Mouse (Mus musculus) hindbrain, embryonic 15.5 days (tissue): ENCODE data around the gene Lrrc8d. TPM values are rescaled to one million over a fixed set of nuclear protein-coding genes. Genes with fewer than 3 reads are reported as not detected.
"Not testable (repeated sequence)": the region's sequence is repeated elsewhere in the genome, so short reads cannot be mapped to it uniquely, and the experiment has no call there.

ENCODE experiments used
- ATAC-seq: fragments of 200-750 bp; cut with Nextera tagmentation; 2 replicates; pipeline ENCODE4 v1.8.0; 2017; ENCODE audit warnings: low read depth, moderate number of reproducible peaks, moderate TSS enrichment; ENCODE audit not compliant: low FRiP score
- H3K27ac ChIP-seq: fragments of 300-500 bp; sonication (generic); replicated peaks from 2 replicates; pipeline ENCODE4 v1.5.1; 2015; ENCODE audit warnings: mild to moderate bottlenecking, inconsistent platforms
- H3K27me3 ChIP-seq: fragments of 300-500 bp; sonication (generic); 2 replicates; pipeline ENCODE4 v1.6.1; 2015; ENCODE audit warnings: control low read depth, inconsistent platforms
- H3K36me3 ChIP-seq: fragments of 300-500 bp; sonication (generic); 2 replicates; pipeline ENCODE4 v1.6.1; 2015; ENCODE audit warnings: control low read depth, inconsistent platforms
- H3K4me1 ChIP-seq: fragments of 300-500 bp; sonication (generic); replicated peaks from 2 replicates; pipeline ENCODE4 v1.6.1; 2015; ENCODE audit warnings: control low read depth, inconsistent platforms
- H3K4me2 ChIP-seq: fragments of 300-500 bp; sonication (generic); 2 replicates; pipeline ENCODE4 v1.6.1; 2015; ENCODE audit warnings: moderate library complexity, mild to moderate bottlenecking, inconsistent platforms
- H3K4me3 ChIP-seq: fragments of 300-500 bp; sonication (generic); 2 replicates; pipeline ENCODE4 v1.5.1; 2015; ENCODE audit warnings: mild to moderate bottlenecking, inconsistent platforms
- H3K9ac ChIP-seq: fragments of 300-500 bp; sonication (generic); 2 replicates; pipeline ENCODE4 v1.6.1; 2015; ENCODE audit warnings: inconsistent platforms
- H3K9me3 ChIP-seq: fragments of 300-500 bp; sonication (generic); 2 replicates; pipeline ENCODE4 v1.6.1; 2016; ENCODE audit warnings: control low read depth, inconsistent platforms
- WGBS: fragments of 180-500 bp; shearing (Covaris S2); methylation state at CpG from one replicate; pipeline ENCODE4 v1.1.7; 2015; 5-methylcytosine and 5-hydroxymethylcytosine counted together
- polyA plus RNA-seq: library from polyadenylated mRNA; unstranded; fragments of >200 nt; fragmentation: Nextera tagmentation; extraction: Ambion mirVana; gene quantifications from 2 replicates; pipeline ENCODE4 v1.2.1, GENCODE M21; 2015

The Lrrc8d gene
- polyA plus RNA-seq, 1 experiment from 2014 or later = 35.6 TPM

GRCm38 (mm10) chr5:105858754-105859694, 159.3 kb downstream of the Lrrc8d start:
- ATAC-seq = no peak
- WGBS = 85% methylated on average over 8 of the region's 8 CpGs
- Histone ChIP-seq H3K27me3 (no peaks in the 10 kb centered on the region), H3K4me1 (no peaks in the 10 kb centered on the region), H3K9me3 (no peaks in the 10 kb centered on the region), H3K27ac (no peak overlapping the region), H3K9ac (no peak overlapping the region), H3K4me3 (no peak overlapping the region), H3K4me2 (no peak overlapping the region), H3K36me3 (no peaks in the 10 kb centered on the region)

- Histone ChIP-seq H3K4me2 (no peak overlapping the region), H3K9me3 (no peaks in the 10 kb centered on the region), H3K27ac (no peak overlapping the region; the same call in 1 of the 2 replicates), H3K36me3 (no peaks in the 10 kb centered on the region), H3K27me3 (no peaks in the 10 kb centered on the region), H3K9ac (no peak overlapping the region), H3K4me3 (no peak overlapping the region), H3K4me1 (no peaks in the 10 kb centered on the region)
- 73% methylated on average over 11 of the region's 11 CpGs for WGBS
- ATAC-seq = no peak
These were observed 160.1 kb downstream of the Lrrc8d start for GRCm38 (mm10) chr5:105859716-105860460.

GRCm38 (mm10) chr5:105860461-105860835, 160.7 kb downstream of the Lrrc8d start:
- H3K27ac ChIP-seq = peak overlapping the region; percentile 25; the same call in 1 of the 2 replicates
- H3K4me3 ChIP-seq = no peak overlapping the region
- WGBS = 88% methylated on average over 10 of the region's 10 CpGs
- H3K36me3 ChIP-seq = no peaks in the 10 kb centered on the region
- H3K27me3 ChIP-seq = no peaks in the 10 kb centered on the region
- H3K9ac ChIP-seq = no peak overlapping the region
- no peak overlapping the region for H3K4me2 ChIP-seq
- no peaks in the 10 kb centered on the region for H3K9me3 ChIP-seq
- ATAC-seq = no peak
- H3K4me1 ChIP-seq = no peaks in the 10 kb centered on the region

DNA sequence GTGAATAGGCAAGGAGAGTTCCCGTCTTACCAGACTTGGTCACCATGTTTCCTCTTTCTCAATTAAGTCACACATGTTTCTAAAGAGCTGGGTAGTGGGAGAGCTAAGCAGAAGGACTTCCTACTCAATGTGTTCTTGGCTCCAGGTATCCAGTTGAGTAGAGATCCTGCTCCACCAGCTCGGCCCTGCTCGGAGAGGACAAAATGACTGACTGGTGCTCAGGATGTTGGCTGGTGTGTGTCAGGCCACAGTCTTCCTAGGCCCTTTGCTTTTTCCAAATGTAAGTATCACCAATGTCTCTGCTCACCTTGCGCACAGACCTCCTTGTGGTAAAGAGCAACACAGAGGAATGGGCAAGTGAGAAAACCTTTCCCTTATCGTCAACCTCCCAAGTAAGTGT, 161.8 kb downstream of the Lrrc8d start:
- no peak overlapping the region for H3K4me3 ChIP-seq
- ATAC-seq = no peak
- no peaks in the 10 kb centered on the region for H3K4me1 ChIP-seq
- no peak overlapping the region for H3K9ac ChIP-seq
- H3K9me3 ChIP-seq = no peaks in the 10 kb centered on the region
- 97% methylated on average over 5 of the region's 5 CpGs for WGBS
- H3K4me2 ChIP-seq = no peak overlapping the region
- no peaks in the 10 kb centered on the region for H3K36me3 ChIP-seq
- H3K27me3 ChIP-seq = no peaks in the 10 kb centered on the region
- H3K27ac ChIP-seq = no peak overlapping the region

- not testable (repeated sequence) for H3K9me3 ChIP-seq, H3K4me2 ChIP-seq, H3K27ac ChIP-seq, H3K9ac ChIP-seq, H3K4me3 ChIP-seq, ATAC-seq, H3K36me3 ChIP-seq, H3K27me3 ChIP-seq
- WGBS = 63% methylated on average over 5 of the region's 5 CpGs
- peaks cover 12% of the 10 kb centered on the region; the same call in 1 of the 2 replicates for H3K4me1 ChIP-seq
These were observed 165.4 kb downstream of the Lrrc8d start for GRCm38 (mm10) chr5:105865110-105865628.

DNA sequence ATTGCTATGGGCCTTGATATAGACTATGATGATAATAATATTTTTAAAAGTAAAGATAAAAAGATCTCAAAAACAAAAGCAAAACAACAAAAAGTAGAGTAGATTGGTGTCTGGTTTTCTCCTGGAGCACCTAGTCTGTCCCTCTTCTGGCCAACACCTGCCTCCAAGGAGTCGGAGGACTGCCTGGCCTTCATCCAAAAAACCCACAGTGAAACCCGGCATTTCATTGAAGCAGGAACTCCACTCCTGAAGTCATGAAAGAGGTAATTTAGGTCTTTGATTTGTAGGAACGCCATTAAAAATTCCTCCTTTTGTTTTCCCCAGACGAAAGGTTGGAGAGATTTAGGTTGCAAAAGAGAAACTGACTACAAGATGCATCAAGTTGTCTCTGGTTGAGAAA, 167.7 kb downstream of the Lrrc8d start:
- no peak for ATAC-seq
- Histone ChIP-seq H3K36me3 (no peaks in the 10 kb centered on the region), H3K27ac (no peak overlapping the region), H3K4me1 (peaks cover 12% of the 10 kb centered on the region; the same call in 1 of the 2 replicates), H3K9me3 (no peaks in the 10 kb centered on the region), H3K27me3 (no peaks in the 10 kb centered on the region), H3K4me2 (peak overlapping the region; percentile 16; the same call in 1 of the 2 replicates), H3K4me3 (no peak overlapping the region), H3K9ac (no peak overlapping the region)
- 22% methylated on average over 4 of the region's 4 CpGs for WGBS

DNA sequence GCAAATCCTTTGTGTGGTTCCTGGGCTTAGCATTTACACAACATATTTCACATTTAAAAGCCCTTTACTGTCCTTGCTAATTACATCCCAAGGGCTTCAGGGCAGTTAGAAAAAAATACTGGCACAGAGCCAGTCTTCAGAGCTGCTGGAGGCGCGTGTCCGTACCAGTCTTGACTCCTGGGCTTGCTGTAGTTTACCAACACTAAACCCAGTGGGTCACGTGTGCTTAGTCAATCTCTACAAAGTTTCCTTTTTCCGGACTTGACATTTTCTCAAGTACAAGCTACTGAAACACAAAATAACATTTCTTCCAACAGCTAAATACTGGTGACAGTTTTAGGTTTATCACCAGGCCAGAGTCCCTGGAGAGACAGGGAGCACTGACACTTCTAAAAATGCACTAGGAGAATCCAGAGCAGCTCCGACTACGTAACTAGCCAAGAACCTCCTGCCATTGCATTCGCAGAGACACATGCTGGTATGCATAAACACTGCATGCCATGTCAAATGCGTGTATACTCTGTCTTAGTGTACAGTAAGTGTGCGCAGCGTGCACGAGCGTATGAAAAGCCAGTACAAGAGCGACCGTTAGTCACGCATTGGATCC, 168.2 kb downstream of the Lrrc8d start:
- WGBS = 51% methylated on average over 16 of the region's 16 CpGs
- Histone ChIP-seq H3K4me1 (peaks cover 12% of the 10 kb centered on the region; the same call in 1 of the 2 replicates), H3K4me3 (no peak overlapping the region), H3K27ac (no peak overlapping the region), H3K36me3 (no peaks in the 10 kb centered on the region), H3K9ac (no peak overlapping the region), H3K9me3 (no peaks in the 10 kb centered on the region), H3K27me3 (no peaks in the 10 kb centered on the region), H3K4me2 (peak overlapping the region; percentile 16; the same call in 1 of the 2 replicates)
- peak; percentile 61; the same call in 1 of the 2 replicates for ATAC-seq

GRCm38 (mm10) chr5:105868593-105868992, 168.8 kb downstream of the Lrrc8d start:
- Histone ChIP-seq H3K36me3 (no peaks in the 10 kb centered on the region), H3K4me2 (no peak overlapping the region), H3K9me3 (no peaks in the 10 kb centered on the region), H3K4me3 (no peak overlapping the region), H3K4me1 (peaks cover 12% of the 10 kb centered on the region; the same call in 1 of the 2 replicates), H3K27me3 (no peaks in the 10 kb centered on the region), H3K9ac (no peak overlapping the region), H3K27ac (no peak overlapping the region)
- WGBS = 30% methylated on average over 3 of the region's 3 CpGs
- peak; percentile 66; the same call in 1 of the 2 replicates for ATAC-seq

- Histone ChIP-seq H3K4me1 (peaks cover 12% of the 10 kb centered on the region; the same call in 1 of the 2 replicates), H3K27ac (no peak overlapping the region), H3K4me2 (no peak overlapping the region), H3K9me3 (no peaks in the 10 kb centered on the region), H3K9ac (no peak overlapping the region), H3K27me3 (no peaks in the 10 kb centered on the region), H3K4me3 (no peak overlapping the region), H3K36me3 (no peaks in the 10 kb centered on the region)
- ATAC-seq = no peak
- 89% methylated on average over 7 of the region's 7 CpGs for WGBS
These were observed 170.0 kb downstream of the Lrrc8d start for GRCm38 (mm10) chr5:105869739-105870138.

- Histone ChIP-seq H3K36me3 (no peaks in the 10 kb centered on the region), H3K27me3 (no peaks in the 10 kb centered on the region), H3K27ac (no peak overlapping the region), H3K9me3 (no peaks in the 10 kb centered on the region), H3K4me2 (no peak overlapping the region), H3K9ac (no peak overlapping the region), H3K4me3 (no peak overlapping the region), H3K4me1 (peaks cover 17% of the 10 kb centered on the region; the same call in 1 of the 2 replicates)
- no peak for ATAC-seq
- 83% methylated on average over 3 of the region's 3 CpGs for WGBS
These were observed 171.4 kb downstream of the Lrrc8d start for GRCm38 (mm10) chr5:105871140-105871539.

DNA sequence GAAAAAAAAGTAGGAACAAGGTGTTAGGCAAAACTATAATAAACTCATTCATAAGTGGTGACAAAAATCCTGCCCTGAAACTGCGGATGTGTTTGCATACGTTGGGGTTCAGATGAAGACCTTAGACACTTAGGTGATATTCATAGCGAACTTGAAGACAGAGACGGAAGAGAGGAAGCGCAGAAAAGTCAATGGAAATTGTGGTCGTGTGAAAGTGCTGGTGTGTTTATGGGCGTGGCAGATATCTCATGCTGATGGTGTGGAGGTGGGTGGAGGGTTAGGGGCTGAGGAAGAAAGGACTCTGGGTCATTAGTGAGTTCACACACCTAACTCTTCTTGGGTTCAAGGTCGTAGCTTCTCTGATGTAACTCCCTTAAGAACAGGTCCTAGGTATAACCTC, 172.4 kb downstream of the Lrrc8d start:
- H3K27ac ChIP-seq = no peak overlapping the region
- WGBS = 89% methylated on average over 8 of the region's 8 CpGs
- H3K36me3 ChIP-seq = no peaks in the 10 kb centered on the region
- H3K9me3 ChIP-seq = no peaks in the 10 kb centered on the region
- H3K4me1 ChIP-seq = peaks cover 17% of the 10 kb centered on the region; the same call in 1 of the 2 replicates
- H3K9ac ChIP-seq = no peak overlapping the region
- no peak overlapping the region for H3K4me3 ChIP-seq
- no peaks in the 10 kb centered on the region for H3K27me3 ChIP-seq
- no peak overlapping the region for H3K4me2 ChIP-seq
- ATAC-seq = no peak
